Mouse (Mus musculus): ENCODE measurements around the gene Vapb.

DNA sequence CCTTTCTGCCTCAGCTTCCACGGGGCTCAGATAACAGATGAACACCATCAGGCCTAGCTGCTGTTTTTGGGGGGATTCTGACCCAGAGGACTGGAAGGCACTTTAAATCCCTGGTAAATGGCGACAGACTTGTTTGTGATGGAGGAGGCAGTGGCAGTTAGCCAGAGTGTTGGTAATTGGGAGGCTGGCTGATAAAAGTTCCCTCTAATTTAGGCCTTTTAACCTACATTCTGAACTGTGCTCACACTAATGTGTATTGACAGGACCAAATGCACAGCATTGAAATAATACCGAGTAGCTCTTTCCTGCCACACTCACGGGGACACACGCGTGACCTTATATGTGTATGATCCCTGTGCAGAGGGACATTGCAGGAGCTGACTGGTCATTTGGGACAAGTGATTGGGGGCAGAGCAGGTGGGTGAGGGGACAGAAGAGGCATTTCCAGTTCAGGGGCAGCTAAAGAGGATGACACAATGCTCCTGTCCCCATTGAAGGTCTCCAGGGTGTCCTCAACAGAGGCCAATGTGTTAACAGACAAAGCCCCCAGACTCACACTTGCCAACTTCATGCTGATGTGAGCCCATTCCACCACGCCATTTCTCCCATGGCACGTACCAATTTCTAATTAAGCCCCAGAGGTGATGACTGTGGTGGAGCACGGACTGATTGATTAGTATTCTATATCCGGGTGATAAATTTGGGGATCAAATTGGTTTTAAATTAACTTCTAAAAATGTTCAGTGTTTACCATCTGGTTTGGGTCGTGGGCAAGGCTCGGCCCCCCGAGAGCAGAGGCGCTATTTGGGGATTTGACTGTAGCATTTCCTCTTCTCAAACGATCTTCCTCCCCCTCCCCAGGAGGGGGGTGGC, 58.7 kb downstream of the Vapb start:
- no peak for TF ChIP-seq CTCF (IDR thresholded peaks at IDR 0.05; ENCODE audit: low read depth)
- TF ChIP-seq EP300 (IDR thresholded peaks at IDR 0.05; ENCODE audit: low read depth) = no peak
